Mouse (Mus musculus): ENCODE measurements around the gene Rflna. TPM values are rescaled to one million over a fixed set of nuclear protein-coding genes. Genes with fewer than 3 reads are reported as not detected.

The Rflna gene
- polyA plus RNA-seq, 1 experiment: 0.61 TPM

GRCm38 (mm10) chr5:125045202-125045601, 42.2 kb downstream of the Rflna start:
- H3K4me1 ChIP-seq (ENCODE audit: control insufficient read depth, insufficient read depth, low read length): peaks cover 35% of the 10 kb centered on the region
- no peak overlapping the region for H3K27ac ChIP-seq (ENCODE audit: insufficient read depth, low read length)
- WGBS: 26% methylated on average over 5 of the region's 5 CpGs
- DNase-seq: no peak
- TF ChIP-seq CTCF (IDR thresholded peaks at IDR 0.05; ENCODE audit: borderline replicate concordance, insufficient read depth, low read depth, low read length) (no peak), POLR2A (IDR thresholded peaks at IDR 0.05; ENCODE audit: borderline replicate concordance, insufficient read depth, low read length) (no peak)
- no peaks in the 10 kb centered on the region for H3K27me3 ChIP-seq (ENCODE audit: control insufficient read depth, insufficient read depth, low read length)
- H3K4me3 ChIP-seq (replicated peaks; ENCODE audit: insufficient read depth, low read depth, low read length): no peak overlapping the region

- peaks cover 31% of the 10 kb centered on the region for H3K4me1 ChIP-seq (ENCODE audit: control insufficient read depth, insufficient read depth, low read length)
- no peaks in the 10 kb centered on the region for H3K27me3 ChIP-seq (ENCODE audit: control insufficient read depth, insufficient read depth, low read length)
- DNase-seq: no peak
- no peak overlapping the region for H3K4me3 ChIP-seq (replicated peaks; ENCODE audit: insufficient read depth, low read depth, low read length)
- WGBS: 70% methylated on average over 5 of the region's 5 CpGs
- H3K27ac ChIP-seq (ENCODE audit: insufficient read depth, low read length): no peak overlapping the region
- no peak for TF ChIP-seq POLR2A (IDR thresholded peaks at IDR 0.05; ENCODE audit: borderline replicate concordance, insufficient read depth, low read length)
- TF ChIP-seq CTCF (IDR thresholded peaks at IDR 0.05; ENCODE audit: borderline replicate concordance, insufficient read depth, low read depth, low read length): no peak
Observed at GRCm38 (mm10) chr5:125046436-125046835, 43.4 kb downstream of the Rflna start.

GRCm38 (mm10) chr5:125049481-125049880, 46.5 kb downstream of the Rflna start:
- peaks cover 51% of the 10 kb centered on the region for H3K4me1 ChIP-seq (ENCODE audit: control insufficient read depth, insufficient read depth, low read length)
- no peak overlapping the region for H3K4me3 ChIP-seq (replicated peaks; ENCODE audit: insufficient read depth, low read depth, low read length)
- no peak overlapping the region for H3K27ac ChIP-seq (ENCODE audit: insufficient read depth, low read length)
- DNase-seq: no peak
- no peaks in the 10 kb centered on the region for H3K27me3 ChIP-seq (ENCODE audit: control insufficient read depth, insufficient read depth, low read length)
- WGBS: 96% methylated on average over 4 of the region's 4 CpGs
- TF ChIP-seq CTCF (IDR thresholded peaks at IDR 0.05; ENCODE audit: borderline replicate concordance, insufficient read depth, low read depth, low read length): no peak
- no peak for TF ChIP-seq POLR2A (IDR thresholded peaks at IDR 0.05; ENCODE audit: borderline replicate concordance, insufficient read depth, low read length)

- WGBS: 48% methylated on average over 10 of the region's 10 CpGs
- Histone ChIP-seq H3K4me1 (ENCODE audit: control insufficient read depth, insufficient read depth, low read length) (peaks cover 62% of the 10 kb centered on the region), H3K27me3 (ENCODE audit: control insufficient read depth, insufficient read depth, low read length) (no peaks in the 10 kb centered on the region), H3K4me3 (replicated peaks; ENCODE audit: insufficient read depth, low read depth, low read length) (no peak overlapping the region), H3K27ac (ENCODE audit: insufficient read depth, low read length) (no peak overlapping the region)
- no peak for DNase-seq
- no peak for TF ChIP-seq POLR2A (IDR thresholded peaks at IDR 0.05; ENCODE audit: borderline replicate concordance, insufficient read depth, low read length)
- TF ChIP-seq CTCF (IDR thresholded peaks at IDR 0.05; ENCODE audit: borderline replicate concordance, insufficient read depth, low read depth, low read length): no peak
Observed at GRCm38 (mm10) chr5:125052237-125052602, 49.2 kb downstream of the Rflna start.

- peak; percentile 84 to 90 for DNase-seq
- peaks cover 68% of the 10 kb centered on the region for H3K4me1 ChIP-seq (ENCODE audit: control insufficient read depth, insufficient read depth, low read length)
- H3K4me3 ChIP-seq (replicated peaks; ENCODE audit: insufficient read depth, low read depth, low read length): no peak overlapping the region
- WGBS: 32% methylated on average over 23 of the region's 23 CpGs
- H3K27ac ChIP-seq (ENCODE audit: insufficient read depth, low read length): peak overlapping the region; percentile 41
- no peaks in the 10 kb centered on the region for H3K27me3 ChIP-seq (ENCODE audit: control insufficient read depth, insufficient read depth, low read length)
- TF ChIP-seq POLR2A (IDR thresholded peaks at IDR 0.05; ENCODE audit: borderline replicate concordance, insufficient read depth, low read length): no peak
- TF ChIP-seq CTCF (IDR thresholded peaks at IDR 0.05; ENCODE audit: borderline replicate concordance, insufficient read depth, low read depth, low read length): no peak
Observed at GRCm38 (mm10) chr5:125052603-125053488, 49.8 kb downstream of the Rflna start.

GRCm38 (mm10) chr5:125053661-125054060, 50.6 kb downstream of the Rflna start:
- no peak for DNase-seq
- Histone ChIP-seq H3K4me1 (ENCODE audit: control insufficient read depth, insufficient read depth, low read length) (peaks cover 73% of the 10 kb centered on the region), H3K4me3 (replicated peaks; ENCODE audit: insufficient read depth, low read depth, low read length) (no peak overlapping the region), H3K27ac (ENCODE audit: insufficient read depth, low read length) (peak overlapping the region; percentile 41), H3K27me3 (ENCODE audit: control insufficient read depth, insufficient read depth, low read length) (no peaks in the 10 kb centered on the region)
- 77% methylated on average over 7 of the region's 7 CpGs for WGBS
- TF ChIP-seq POLR2A (IDR thresholded peaks at IDR 0.05; ENCODE audit: borderline replicate concordance, insufficient read depth, low read length) (no peak), CTCF (IDR thresholded peaks at IDR 0.05; ENCODE audit: borderline replicate concordance, insufficient read depth, low read depth, low read length) (no peak)

- WGBS: 78% methylated on average over 8 of the region's 8 CpGs
- Histone ChIP-seq H3K27me3 (ENCODE audit: control insufficient read depth, insufficient read depth, low read length) (no peaks in the 10 kb centered on the region), H3K4me3 (replicated peaks; ENCODE audit: insufficient read depth, low read depth, low read length) (no peak overlapping the region), H3K4me1 (ENCODE audit: control insufficient read depth, insufficient read depth, low read length) (peaks cover 93% of the 10 kb centered on the region), H3K27ac (ENCODE audit: insufficient read depth, low read length) (no peak overlapping the region)
- TF ChIP-seq CTCF (IDR thresholded peaks at IDR 0.05; ENCODE audit: borderline replicate concordance, insufficient read depth, low read depth, low read length) (no peak), POLR2A (IDR thresholded peaks at IDR 0.05; ENCODE audit: borderline replicate concordance, insufficient read depth, low read length) (no peak)
- DNase-seq: no peak
Observed at GRCm38 (mm10) chr5:125055901-125056300, 52.9 kb downstream of the Rflna start.

GRCm38 (mm10) chr5:125056331-125056695, 53.3 kb downstream of the Rflna start:
- Histone ChIP-seq H3K27me3 (ENCODE audit: control insufficient read depth, insufficient read depth, low read length) (no peaks in the 10 kb centered on the region), H3K27ac (ENCODE audit: insufficient read depth, low read length) (no peak overlapping the region), H3K4me3 (replicated peaks; ENCODE audit: insufficient read depth, low read depth, low read length) (no peak overlapping the region), H3K4me1 (ENCODE audit: control insufficient read depth, insufficient read depth, low read length) (peaks cover 89% of the 10 kb centered on the region)
- TF ChIP-seq POLR2A (IDR thresholded peaks at IDR 0.05; ENCODE audit: borderline replicate concordance, insufficient read depth, low read length) (no peak), CTCF (IDR thresholded peaks at IDR 0.05; ENCODE audit: borderline replicate concordance, insufficient read depth, low read depth, low read length) (no peak)
- 51% methylated on average over 6 of the region's 6 CpGs for WGBS
- DNase-seq: no peak
